Mouse (Mus musculus): ENCODE results near the gene Arfgef2. TPM values are rescaled to one million over a fixed set of nuclear protein-coding genes. Genes with fewer than 3 reads are reported as not detected.

Arfgef2 gene
- polyA plus RNA-seq, 1 experiment from 2014 or later, result 4.6 TPM

DNA sequence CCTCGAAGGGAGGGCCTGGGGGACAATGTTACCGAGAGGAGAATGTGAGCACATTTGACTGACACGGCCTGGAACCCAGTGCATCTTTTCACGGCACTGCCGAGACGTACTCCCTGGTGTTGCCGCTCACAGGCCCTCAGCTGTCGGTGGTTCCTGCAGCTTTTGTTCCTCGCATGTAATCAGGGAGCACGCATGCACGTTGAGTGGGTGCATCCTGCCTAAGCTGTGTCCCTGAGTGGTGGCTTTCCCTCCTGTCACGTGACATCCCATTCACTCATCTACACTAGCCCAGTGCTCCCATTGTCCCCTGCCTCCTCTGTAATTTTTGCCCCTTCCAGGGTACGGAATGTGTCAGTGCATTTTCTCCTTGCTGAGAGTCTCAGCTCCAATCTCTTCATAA, 91.0 kb downstream of the Arfgef2 start:
- Histone ChIP-seq H3K27me3 (no peaks in the 10 kb centered on the region), H3K4me2 (no peak overlapping the region), H3K36me3 (peaks cover 31% of the 10 kb centered on the region), H3K4me1 (no peaks in the 10 kb centered on the region), H3K9me3 (no peaks in the 10 kb centered on the region), H3K4me3 (no peak overlapping the region), H3K27ac (no peak overlapping the region), H3K9ac (no peak overlapping the region)
- ATAC-seq (ENCODE audit: insufficient number of reproducible peaks, low FRiP score, low TSS enrichment, low read depth), result no peak
- WGBS, result 82% methylated on average over 13 of the region's 13 CpGs

DNA sequence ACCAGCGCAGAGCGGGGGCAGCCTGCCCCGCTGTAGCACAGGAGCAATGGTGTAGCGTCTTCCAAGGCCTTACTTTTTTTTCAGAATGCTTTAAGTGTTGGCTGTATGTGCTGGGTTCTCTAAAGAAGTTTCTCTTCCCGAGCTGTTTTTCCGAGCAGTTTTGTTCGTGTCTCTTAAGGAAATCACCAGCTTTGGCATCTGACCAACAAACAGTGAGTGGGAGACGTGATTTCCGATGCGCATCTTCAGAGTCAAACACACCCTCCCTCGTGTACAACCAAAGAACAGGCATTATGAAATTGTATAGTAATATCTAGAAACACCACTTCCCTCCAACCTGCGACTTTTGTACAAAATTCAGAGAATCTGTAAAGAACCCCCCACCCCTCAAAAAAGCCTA, 91.6 kb downstream of the Arfgef2 start:
- no peaks in the 10 kb centered on the region for H3K4me1 ChIP-seq
- no peak for ATAC-seq (ENCODE audit: insufficient number of reproducible peaks, low FRiP score, low TSS enrichment, low read depth)
- no peak overlapping the region for H3K27ac ChIP-seq
- no peaks in the 10 kb centered on the region for H3K9me3 ChIP-seq
- H3K27me3 ChIP-seq, result no peaks in the 10 kb centered on the region
- 89% methylated on average over 12 of the region's 12 CpGs for WGBS
- peaks cover 26% of the 10 kb centered on the region for H3K36me3 ChIP-seq
- no peak overlapping the region for H3K4me3 ChIP-seq
- no peak overlapping the region for H3K4me2 ChIP-seq
- H3K9ac ChIP-seq, result no peak overlapping the region

- ATAC-seq (ENCODE audit: insufficient number of reproducible peaks, low FRiP score, low TSS enrichment, low read depth), result no peak
These were observed 93.8 kb downstream of the Arfgef2 start for GRCm38 (mm10) chr2:166899161-166899560.

GRCm38 (mm10) chr2:166899746-166900145, 94.4 kb downstream of the Arfgef2 start:
- Histone ChIP-seq H3K27ac (no peak overlapping the region), H3K36me3 (peaks cover 3% of the 10 kb centered on the region; the same call in 1 of the 2 replicates), H3K4me3 (no peak overlapping the region), H3K9me3 (no peaks in the 10 kb centered on the region), H3K27me3 (no peaks in the 10 kb centered on the region), H3K9ac (no peak overlapping the region), H3K4me1 (no peaks in the 10 kb centered on the region), H3K4me2 (no peak overlapping the region)
- no peak for ATAC-seq (ENCODE audit: insufficient number of reproducible peaks, low FRiP score, low TSS enrichment, low read depth)
- WGBS, result 70% methylated on average over 3 of the region's 3 CpGs

More at GRCm38 (mm10) chr2:166899161-166899560, 93.8 kb downstream of the Arfgef2 start:
- 84% methylated on average over 2 of the region's 2 CpGs for whole genome bisulfite sequencing
- no peak overlapping the region for H3K9ac ChIP-seq
- no peaks in the 10 kb centered on the region for H3K27me3 ChIP-seq
- H3K9me3 ChIP-seq, result no peaks in the 10 kb centered on the region
- no peak overlapping the region for H3K4me2 ChIP-seq
- no peaks in the 10 kb centered on the region for H3K4me1 ChIP-seq
- H3K4me3 ChIP-seq, result no peak overlapping the region
- no peak overlapping the region for H3K27ac ChIP-seq
- peaks cover 9% of the 10 kb centered on the region for H3K36me3 ChIP-seq

DNA sequence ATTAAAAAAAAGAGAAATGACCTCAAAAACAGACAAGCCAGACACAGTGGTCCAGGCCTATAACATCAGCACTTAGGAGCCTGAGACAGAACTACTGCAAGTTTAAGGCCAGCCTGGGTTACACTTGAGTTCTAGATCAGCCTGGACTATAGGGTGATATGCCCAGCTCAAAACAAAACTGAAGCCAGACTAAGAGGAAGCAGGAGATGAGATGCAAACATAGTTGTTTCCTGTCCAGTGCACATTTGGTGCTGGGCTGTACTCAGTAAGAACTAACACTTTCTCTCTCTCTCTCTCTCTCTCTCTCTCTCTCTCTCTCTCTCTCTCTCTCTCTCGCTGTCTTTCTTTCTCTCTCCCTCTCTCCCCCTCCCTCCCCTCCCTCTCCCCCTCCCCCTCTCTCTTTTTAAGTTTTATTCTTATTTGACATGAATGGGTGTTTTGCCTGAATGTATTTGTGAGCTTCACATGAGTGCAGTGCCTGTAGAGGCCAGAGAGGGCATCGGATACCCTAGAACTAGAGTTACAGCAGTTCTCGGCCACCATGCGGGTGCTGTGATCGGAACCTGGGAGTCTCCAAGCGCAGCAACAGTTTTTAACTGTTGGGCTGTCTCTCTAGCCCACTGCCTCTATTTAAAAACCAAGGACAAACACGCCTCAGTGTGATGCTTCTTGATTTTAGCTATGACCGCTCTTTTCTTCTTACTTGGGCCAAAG, 95.6 kb downstream of the Arfgef2 start:
- H3K4me2 ChIP-seq, result no peak overlapping the region
- peaks cover 4% of the 10 kb centered on the region for H3K4me1 ChIP-seq
- H3K27me3 ChIP-seq, result no peaks in the 10 kb centered on the region
- no peak overlapping the region for H3K27ac ChIP-seq
- H3K9me3 ChIP-seq, result no peaks in the 10 kb centered on the region
- no peak for ATAC-seq (ENCODE audit: insufficient number of reproducible peaks, low FRiP score, low TSS enrichment, low read depth)
- H3K4me3 ChIP-seq, result no peak overlapping the region
- whole genome bisulfite sequencing, result 90% methylated on average over 8 of the region's 8 CpGs
- H3K36me3 ChIP-seq, result 0 out of 2 replicates have a peak, but pooled peaks cover 3% of the 10 kb centered on the region
- H3K9ac ChIP-seq, result no peak overlapping the region

DNA sequence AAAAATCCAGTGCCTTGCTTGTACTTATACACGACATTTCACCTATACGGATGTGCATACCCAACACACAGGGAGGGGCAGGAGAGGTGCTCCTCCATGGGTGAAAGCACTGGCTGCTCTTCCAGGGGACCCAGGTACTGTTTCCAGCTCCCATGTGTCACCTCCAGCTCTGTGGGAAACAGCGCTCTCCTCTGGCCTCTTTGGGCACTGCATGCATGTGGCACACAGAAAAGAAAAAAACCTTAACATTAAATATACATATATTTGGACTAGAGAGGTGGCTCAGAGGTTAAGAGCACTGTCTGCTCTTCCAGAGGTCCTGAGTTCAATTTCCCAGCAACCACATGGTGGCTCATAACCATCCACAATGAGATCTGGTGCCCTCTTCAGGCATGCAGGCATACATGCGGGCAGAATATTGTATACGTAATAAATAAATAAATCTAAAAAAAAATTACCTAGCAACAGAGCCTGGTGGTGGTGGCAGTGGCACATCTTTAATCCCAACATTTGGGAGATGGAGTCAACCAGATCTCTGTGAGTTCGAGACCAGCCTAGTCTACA, 98.4 kb downstream of the Arfgef2 start:
- no peak for ATAC-seq (ENCODE audit: insufficient number of reproducible peaks, low FRiP score, low TSS enrichment, low read depth)
- Histone ChIP-seq H3K4me3 (no peak overlapping the region), H3K4me1 (peaks cover 15% of the 10 kb centered on the region), H3K4me2 (no peak overlapping the region), H3K36me3 (no peaks in the 10 kb centered on the region), H3K9me3 (no peaks in the 10 kb centered on the region), H3K9ac (no peak overlapping the region), H3K27ac (no peak overlapping the region), H3K27me3 (no peaks in the 10 kb centered on the region)
- WGBS, result 93% methylated on average over 6 of the region's 6 CpGs

DNA sequence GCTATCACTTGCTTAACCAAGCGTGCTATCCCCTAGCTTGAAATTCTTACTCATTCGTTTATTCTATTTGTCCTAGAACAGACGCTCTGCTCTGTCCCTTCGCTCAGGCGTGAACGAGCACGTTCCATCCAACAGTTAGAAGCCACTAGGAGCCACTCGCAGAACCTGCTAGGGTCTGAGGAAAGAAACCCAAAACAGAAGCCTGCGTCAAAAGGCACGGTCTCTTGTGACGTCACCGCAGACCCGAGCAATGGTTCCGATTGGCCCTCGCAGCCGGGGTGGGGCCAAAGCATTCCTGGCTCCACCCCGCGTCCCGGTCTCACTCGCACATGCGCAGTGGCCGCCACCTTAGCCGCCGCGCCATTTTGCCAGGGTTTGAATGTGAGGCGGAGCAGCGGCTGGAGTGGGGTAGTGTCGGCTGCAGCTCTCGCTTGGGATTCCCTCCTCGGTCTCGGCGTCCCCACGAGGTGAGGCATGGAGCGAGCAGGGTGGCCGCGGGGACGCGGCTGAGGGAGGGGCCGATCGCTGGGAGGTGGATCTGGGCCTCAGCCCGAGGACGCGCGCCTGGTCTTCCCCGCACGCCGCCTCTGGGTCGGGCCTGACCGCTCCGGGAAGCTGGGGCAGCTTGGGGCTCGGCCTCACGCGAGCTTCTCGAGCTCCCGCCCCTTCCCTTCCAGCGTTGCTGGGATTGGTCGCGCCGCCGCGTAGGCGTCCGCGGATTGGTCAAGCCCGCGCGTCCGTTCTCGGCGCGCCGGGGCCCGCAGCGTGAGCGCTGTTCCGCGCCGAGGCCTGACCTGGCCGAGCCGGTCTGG, 100.5 kb downstream of the Arfgef2 start, which contains the start of gene Cse1l:
TSS of gene Cse1l (plus strand) at position 330 of the 812 bp plus-strand sequence.
- H3K27me3 ChIP-seq, result no peaks in the 10 kb centered on the region
- H3K36me3 ChIP-seq, result peaks cover 4% of the 10 kb centered on the region
- peak within 1 kb of the TSS; percentile 82 for H3K4me2 ChIP-seq
- peak within 1 kb of the TSS; percentile 83 for H3K9ac ChIP-seq
- under 1% methylated on average over 80 of the region's 80 CpGs for WGBS
- H3K9me3 ChIP-seq, result no peaks in the 10 kb centered on the region
- peaks cover 15% of the 10 kb centered on the region for H3K4me1 ChIP-seq
- peak within 1 kb of the TSS; percentile 98 for H3K27ac ChIP-seq
- H3K4me3 ChIP-seq, result peak within 1 kb of the TSS; percentile 88
- peak; percentile 97 for ATAC-seq (ENCODE audit: insufficient number of reproducible peaks, low FRiP score, low TSS enrichment, low read depth)

GRCm38 (mm10) chr2:166906523-166907182, 101.3 kb downstream of the Arfgef2 start:
- peak overlapping the region; percentile 88 for H3K4me3 ChIP-seq
- H3K9ac ChIP-seq, result peak overlapping the region; percentile 83
- WGBS, result under 1% methylated on average over 28 of the region's 28 CpGs
- H3K4me1 ChIP-seq, result peaks cover 15% of the 10 kb centered on the region
- H3K27ac ChIP-seq, result peak overlapping the region; percentile 98
- no peaks in the 10 kb centered on the region for H3K27me3 ChIP-seq
- ATAC-seq (ENCODE audit: insufficient number of reproducible peaks, low FRiP score, low TSS enrichment, low read depth), result no peak
- no peaks in the 10 kb centered on the region for H3K9me3 ChIP-seq
- H3K36me3 ChIP-seq, result peaks cover 4% of the 10 kb centered on the region
- peak overlapping the region; percentile 82 for H3K4me2 ChIP-seq

GRCm38 (mm10) chr2:166909729-166910128, 104.3 kb downstream of the Arfgef2 start:
- H3K27ac ChIP-seq, result no peak overlapping the region
- H3K4me1 ChIP-seq, result peaks cover 15% of the 10 kb centered on the region
- H3K9ac ChIP-seq, result no peak overlapping the region
- H3K36me3 ChIP-seq, result peaks cover 4% of the 10 kb centered on the region
- 94% methylated on average over 3 of the region's 3 CpGs for WGBS
- no peak overlapping the region for H3K4me2 ChIP-seq
- no peak overlapping the region for H3K4me3 ChIP-seq
- ATAC-seq (ENCODE audit: insufficient number of reproducible peaks, low FRiP score, low TSS enrichment, low read depth), result no peak
- no peaks in the 10 kb centered on the region for H3K9me3 ChIP-seq
- H3K27me3 ChIP-seq, result no peaks in the 10 kb centered on the region

- Histone ChIP-seq H3K9me3 (no peaks in the 10 kb centered on the region), H3K4me2 (no peak overlapping the region), H3K27ac (no peak overlapping the region), H3K9ac (no peak overlapping the region), H3K4me3 (no peak overlapping the region), H3K4me1 (peaks cover 11% of the 10 kb centered on the region), H3K27me3 (no peaks in the 10 kb centered on the region), H3K36me3 (peaks cover 4% of the 10 kb centered on the region)
- ATAC-seq (ENCODE audit: insufficient number of reproducible peaks, low FRiP score, low TSS enrichment, low read depth), result no peak
- WGBS, result 87% methylated on average over 8 of the region's 8 CpGs
These were observed 105.1 kb downstream of the Arfgef2 start for GRCm38 (mm10) chr2:166910536-166910935.

- no peak overlapping the region for H3K27ac ChIP-seq
- no peak overlapping the region for H3K9ac ChIP-seq
- no peak overlapping the region for H3K4me3 ChIP-seq
- no peaks in the 10 kb centered on the region for H3K9me3 ChIP-seq
- no peak overlapping the region for H3K4me2 ChIP-seq
- no peak for ATAC-seq (ENCODE audit: insufficient number of reproducible peaks, low FRiP score, low TSS enrichment, low read depth)
- H3K4me1 ChIP-seq, result no peaks in the 10 kb centered on the region
- 94% methylated on average over 2 of the region's 2 CpGs for WGBS
- no peaks in the 10 kb centered on the region for H3K27me3 ChIP-seq
- H3K36me3 ChIP-seq, result peaks cover 70% of the 10 kb centered on the region
These were observed 118.6 kb downstream of the Arfgef2 start for GRCm38 (mm10) chr2:166923971-166924370.
